Mouse (Mus musculus): ENCODE data around the gene Rassf7.

GRCm38 (mm10) chr7:141193348-141193856 is 22.3 kb upstream of the Rassf7 start:
- TF ChIP-seq CTCF (conservative IDR thresholded peaks at IDR 0.05; ENCODE audit: low read length) (no peak), NANOG (IDR thresholded peaks at IDR 0.05; ENCODE audit: borderline replicate concordance, low read length) (no peak), POU5F1 (IDR thresholded peaks at IDR 0.05; ENCODE audit: borderline replicate concordance, low read length) (no peak)

Measured in E14TG2a.4 (cell line).